Mouse (Mus musculus) retina, adult 2 months (tissue): ENCODE data around the gene Ms4a10.

ENCODE experiments used
- DNase-seq: peaks from one replicate; pipeline ENCODE4 v3.0.0-alpha.2; 2012; ENCODE audit warnings: low read depth, low spot score

Ms4a10 gene

GRCm38 (mm10) chr19:10959085-10959977 lies 15.1 kb downstream of the Ms4a10 start:
- DNase-seq, result peak; percentile 58

- DNase-seq, result peak; percentile 77
These were observed 22.2 kb downstream of the Ms4a10 start for GRCm38 (mm10) chr19:10952021-10952939.

- no peak for DNase-seq
These were observed 24.9 kb downstream of the Ms4a10 start for GRCm38 (mm10) chr19:10949558-10949957.

GRCm38 (mm10) chr19:10949112-10949511 lies 25.4 kb downstream of the Ms4a10 start, which contains the start of gene Ccdc86:
Gene Ccdc86, minus strand, starts transcription at chr19:10949266.
- peak; percentile 97 for DNase-seq

- no peak for DNase-seq
These were observed 26.1 kb downstream of the Ms4a10 start for GRCm38 (mm10) chr19:10948416-10948815.

GRCm38 (mm10) chr19:10947219-10947618 lies 27.3 kb downstream of the Ms4a10 start:
- no peak for DNase-seq

GRCm38 (mm10) chr19:10946506-10946905 lies 28.0 kb downstream of the Ms4a10 start:
- no peak for DNase-seq

GRCm38 (mm10) chr19:10943955-10944354 lies 30.5 kb downstream of the Ms4a10 start:
- DNase-seq, result no peak

GRCm38 (mm10) chr19:10940801-10941457 lies 33.5 kb downstream of the Ms4a10 start:
- no peak for DNase-seq

- DNase-seq, result peak; percentile 48
These were observed 34.2 kb downstream of the Ms4a10 start for GRCm38 (mm10) chr19:10940097-10940800.

- no peak for DNase-seq
These were observed 35.7 kb downstream of the Ms4a10 start for GRCm38 (mm10) chr19:10938771-10939170.

- DNase-seq, result no peak
These were observed 37.3 kb downstream of the Ms4a10 start, which contains the start of gene Ptgdr2 for GRCm38 (mm10) chr19:10937110-10937563. Gene Ptgdr2, plus strand, starts transcription at chr19:10937160.

- DNase-seq, result no peak
These were observed 38.4 kb downstream of the Ms4a10 start for GRCm38 (mm10) chr19:10936077-10936476.

GRCm38 (mm10) chr19:10935029-10935428 lies 39.4 kb downstream of the Ms4a10 start:
- no peak for DNase-seq

- DNase-seq, result no peak
These were observed 43.8 kb downstream of the Ms4a10 start for GRCm38 (mm10) chr19:10930641-10931040.

- DNase-seq, result no peak
These were observed 47.8 kb downstream of the Ms4a10 start for GRCm38 (mm10) chr19:10926666-10927065.

GRCm38 (mm10) chr19:10926123-10926621 lies 48.3 kb downstream of the Ms4a10 start:
- no peak for DNase-seq

GRCm38 (mm10) chr19:10924220-10924619 lies 50.2 kb downstream of the Ms4a10 start:
- no peak for DNase-seq

GRCm38 (mm10) chr19:10921058-10921457 lies 53.4 kb downstream of the Ms4a10 start:
- DNase-seq, result no peak

- no peak for DNase-seq
These were observed 53.9 kb downstream of the Ms4a10 start, which contains the start of gene Zp1 for GRCm38 (mm10) chr19:10920532-10920931. Gene Zp1, minus strand, starts transcription at chr19:10920632.
